Mouse (Mus musculus): ENCODE measurements around the gene Igfbp6.
A peak's percentile ranks its signal among the peaks of the same experiment; 100 is the strongest.

Igfbp6 gene

GRCm38 (mm10) chr15:102108651-102109525 is 35.3 kb upstream of the Igfbp6 start:
- peak; percentile 77 for DNase-seq

DNA sequence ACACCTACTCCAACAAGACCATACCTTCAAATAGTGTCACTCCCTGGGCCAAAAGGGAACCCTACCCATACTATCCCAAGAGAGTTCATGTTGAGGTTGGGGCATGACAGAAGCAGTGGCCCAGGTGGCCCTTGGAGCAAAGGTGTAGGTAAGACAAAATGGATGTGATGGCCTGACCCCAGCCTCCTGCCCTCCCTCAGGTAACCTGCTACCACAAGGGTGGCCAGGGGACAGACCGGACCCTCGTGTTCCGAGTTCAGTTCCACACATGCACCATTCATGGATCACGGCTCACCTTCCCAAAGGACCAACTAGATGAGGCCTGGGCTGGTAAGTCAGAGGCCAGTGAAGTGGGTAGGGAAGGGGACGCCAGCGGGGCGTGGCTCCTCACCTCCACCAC is 33.9 kb upstream of the Igfbp6 start:
- no peak for DNase-seq

- DNase-seq: no peak
Measured at GRCm38 (mm10) chr15:102110701-102111494, 33.3 kb upstream of the Igfbp6 start.

DNA sequence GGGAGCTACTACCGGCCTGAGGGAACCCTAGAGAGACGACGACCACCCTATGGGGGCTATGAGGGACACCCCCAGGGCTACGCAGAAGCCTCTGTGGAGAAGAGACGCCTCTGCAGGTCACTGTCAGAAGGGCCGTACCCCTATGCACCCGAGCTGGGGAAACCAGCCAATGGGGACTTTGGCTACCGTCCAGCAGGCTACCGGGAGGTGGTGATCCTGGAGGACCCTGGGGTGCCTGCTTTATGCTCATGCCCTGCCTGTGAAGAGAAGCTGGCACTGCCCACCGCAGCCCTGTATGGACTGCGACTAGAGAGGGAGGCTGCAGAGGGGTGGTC is 32.7 kb upstream of the Igfbp6 start:
- DNase-seq: no peak

DNA sequence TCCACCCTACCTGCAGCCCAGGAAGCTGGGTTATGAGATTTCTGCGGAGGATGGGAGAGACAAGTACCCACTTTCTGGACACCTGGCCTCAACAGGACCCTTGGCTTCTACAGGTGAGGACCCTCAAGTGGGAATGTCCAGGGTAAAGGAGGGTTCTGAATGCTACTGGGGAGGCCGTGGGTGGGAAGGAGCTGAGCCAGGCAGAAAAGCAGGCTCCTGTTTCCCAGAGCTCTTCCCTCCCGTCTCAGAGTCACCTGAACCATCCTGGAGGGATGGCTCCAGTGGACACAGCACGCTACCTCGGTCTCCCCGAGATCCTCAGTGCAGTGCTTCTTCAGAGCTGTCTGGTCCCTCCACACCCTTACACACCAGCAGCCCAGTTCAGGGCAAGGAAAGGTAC is 32.0 kb upstream of the Igfbp6 start:
- no peak for DNase-seq

- no peak for DNase-seq
Measured at GRCm38 (mm10) chr15:102112827-102113226, 31.3 kb upstream of the Igfbp6 start.

- DNase-seq: no peak
Measured at GRCm38 (mm10) chr15:102113674-102114073, 30.5 kb upstream of the Igfbp6 start.

DNA sequence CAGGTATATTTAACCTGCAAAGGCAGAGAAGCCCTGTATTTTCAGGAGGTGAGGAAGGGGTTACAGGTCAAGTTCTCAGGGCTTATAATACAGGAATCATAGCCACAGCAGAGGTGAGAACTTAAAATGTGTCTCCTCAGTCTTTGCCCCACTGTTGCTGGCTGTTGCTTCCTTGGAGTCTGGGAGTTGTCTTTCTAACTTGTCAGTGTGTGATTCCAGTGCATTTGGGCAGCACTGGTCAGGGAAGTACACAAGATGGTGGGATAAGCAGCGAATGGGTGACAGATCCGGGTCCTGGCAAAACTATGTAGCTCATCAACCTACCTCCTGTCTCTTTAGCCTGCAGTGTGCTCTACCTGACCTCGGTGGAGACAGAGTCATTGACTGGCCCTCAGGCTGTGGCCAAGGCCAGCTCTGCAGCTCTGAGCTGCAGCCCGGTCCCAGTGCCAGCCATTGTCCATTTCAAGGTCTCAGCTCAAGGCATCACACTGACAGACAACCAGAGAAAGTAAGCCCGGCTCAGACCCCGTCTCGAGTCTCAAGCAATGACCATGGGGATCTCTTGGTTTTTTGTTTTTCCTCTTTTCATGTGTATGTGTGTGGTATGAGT is 29.4 kb upstream of the Igfbp6 start:
- DNase-seq: no peak

DNA sequence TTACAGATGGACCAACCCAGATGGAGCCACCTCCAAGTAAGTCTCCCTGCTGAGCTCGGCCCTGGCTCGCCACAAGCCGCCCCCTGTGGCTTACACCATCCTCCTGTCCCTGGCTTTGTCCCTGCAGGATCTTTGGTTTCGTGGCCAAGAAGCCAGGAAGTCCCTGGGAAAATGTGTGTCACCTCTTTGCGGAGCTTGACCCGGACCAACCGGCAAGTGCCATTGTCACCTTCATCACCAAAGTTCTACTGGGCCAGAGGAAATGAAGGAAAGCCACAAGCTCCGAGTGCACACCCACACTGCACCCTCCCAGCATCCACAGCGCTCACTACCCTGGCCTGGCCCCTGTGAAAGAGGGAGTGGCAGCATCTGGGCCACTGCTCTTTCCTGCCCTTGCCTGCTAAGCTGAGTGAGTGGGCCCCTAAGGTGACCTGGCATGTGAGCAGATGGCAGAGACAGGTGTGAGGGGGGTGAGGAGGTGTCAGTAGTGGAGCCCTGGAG is 28.4 kb upstream of the Igfbp6 start:
- DNase-seq: no peak

DNA sequence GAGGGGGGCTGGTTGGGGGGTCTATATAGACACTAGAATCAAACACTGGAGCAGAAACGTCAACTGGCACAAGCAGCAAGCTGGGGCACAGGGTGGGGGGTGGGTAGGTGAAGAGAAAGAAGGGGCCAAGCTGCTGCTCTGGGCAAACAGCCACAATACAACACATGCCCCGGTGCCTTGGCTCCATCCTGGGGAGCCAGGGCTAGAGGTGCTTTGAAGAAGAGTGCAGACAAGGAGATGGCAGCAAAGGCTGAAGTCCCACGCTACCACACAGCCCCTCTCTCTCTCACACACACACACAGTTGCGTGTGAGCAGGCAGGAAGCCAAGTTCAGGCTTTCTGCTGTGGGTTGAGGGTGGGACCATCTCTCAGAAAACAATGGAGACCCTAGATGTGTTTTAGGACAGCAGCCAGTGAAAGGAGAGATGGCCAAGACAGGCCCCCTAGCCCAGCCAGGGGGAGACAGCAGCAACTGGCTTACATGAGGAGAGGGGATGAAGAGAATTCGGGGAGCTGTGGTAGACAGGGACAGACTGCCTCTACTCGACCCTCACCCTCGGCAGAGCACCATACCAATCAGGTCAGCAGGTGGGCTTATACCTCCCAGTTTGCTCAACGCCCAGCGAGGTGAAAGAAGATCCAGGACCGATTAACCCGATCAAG is 27.3 kb upstream of the Igfbp6 start:
- no peak for DNase-seq

DNA sequence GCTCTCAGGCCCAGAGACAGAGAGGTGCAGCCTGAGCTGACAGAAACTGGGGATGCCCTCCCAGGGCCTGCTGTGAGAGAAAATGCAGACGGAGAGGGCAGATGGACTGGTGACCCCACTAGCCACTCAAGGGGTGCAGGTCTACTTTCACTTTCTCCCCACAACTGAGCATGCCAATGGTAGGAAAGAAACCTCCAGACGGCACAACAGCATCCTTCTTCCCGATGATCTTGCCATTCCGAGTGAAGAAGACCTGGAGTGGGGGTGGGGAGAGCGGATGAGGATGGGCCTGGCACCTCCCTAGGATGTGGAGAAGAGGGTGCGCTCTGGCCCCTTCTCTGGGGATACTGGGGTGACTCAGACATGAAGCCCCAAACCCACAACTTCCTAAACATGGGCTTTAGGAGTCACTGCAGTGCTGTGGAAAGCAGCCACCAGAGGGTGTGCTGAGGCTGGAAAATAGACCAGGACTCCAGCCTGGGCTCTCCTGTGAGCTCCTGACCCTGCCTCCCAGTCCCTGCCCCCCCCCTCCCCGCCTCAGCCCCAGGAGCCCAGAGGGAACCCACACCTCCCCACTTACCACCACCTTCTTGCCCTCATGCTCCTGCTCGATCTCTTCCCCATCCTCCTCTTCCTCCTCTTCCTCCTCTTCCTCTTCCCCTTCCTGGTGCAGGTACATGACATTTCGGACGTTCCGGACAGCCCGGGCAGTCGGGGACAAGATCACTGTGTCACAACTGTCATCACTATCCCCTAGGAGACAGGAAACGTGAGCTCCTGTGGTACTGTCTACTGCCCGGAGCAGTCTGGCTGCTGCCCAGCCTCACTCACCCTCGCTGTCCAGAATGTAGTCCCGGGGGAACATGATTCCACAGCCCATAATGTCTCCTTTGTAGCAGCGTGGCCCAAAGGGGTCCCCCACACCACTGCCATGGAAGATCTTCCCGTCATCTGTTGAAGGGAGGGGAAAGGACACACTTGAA is 26.4 kb upstream of the Igfbp6 start:
- no peak for DNase-seq

- no peak for DNase-seq
Measured at GRCm38 (mm10) chr15:102118591-102118990, 25.6 kb upstream of the Igfbp6 start.

GRCm38 (mm10) chr15:102119121-102119830 is 24.9 kb upstream of the Igfbp6 start:
- DNase-seq: no peak

DNA sequence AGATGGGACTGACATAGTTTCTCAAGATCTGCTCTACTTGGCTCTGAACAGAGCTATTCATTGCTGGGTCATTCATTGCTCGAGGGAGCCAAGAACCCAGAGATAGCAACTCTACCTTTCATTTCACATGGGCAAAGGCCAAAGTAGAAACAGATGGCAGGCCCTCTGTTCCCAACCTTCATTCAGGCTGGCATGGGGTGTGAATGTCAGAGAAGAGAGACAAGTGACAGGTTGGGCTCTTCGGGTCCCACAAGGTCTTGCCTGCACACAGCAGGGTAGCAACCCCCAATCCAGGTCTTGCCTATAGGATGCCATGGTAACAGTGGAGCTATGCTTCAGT is 24.4 kb upstream of the Igfbp6 start:
- no peak for DNase-seq

DNA sequence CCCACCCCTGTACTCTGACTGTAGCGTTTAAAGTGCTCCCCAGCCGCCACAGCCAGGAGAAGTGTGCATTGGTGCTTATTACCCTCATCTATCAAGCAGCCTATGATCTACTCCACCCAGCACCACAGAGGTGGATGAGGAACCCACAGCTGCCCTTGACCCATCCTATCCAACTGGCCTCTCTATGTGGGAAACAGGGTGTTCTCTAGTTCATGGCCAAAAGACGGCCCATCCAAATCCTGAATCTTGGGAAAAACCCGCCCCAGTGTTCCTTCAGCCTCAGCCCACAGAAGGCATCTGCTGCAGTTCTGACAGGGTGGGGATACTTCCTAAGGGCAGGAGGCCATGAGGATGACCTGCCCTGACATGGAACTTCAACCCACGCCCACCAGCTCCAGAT is 23.6 kb upstream of the Igfbp6 start:
- no peak for DNase-seq

DNA sequence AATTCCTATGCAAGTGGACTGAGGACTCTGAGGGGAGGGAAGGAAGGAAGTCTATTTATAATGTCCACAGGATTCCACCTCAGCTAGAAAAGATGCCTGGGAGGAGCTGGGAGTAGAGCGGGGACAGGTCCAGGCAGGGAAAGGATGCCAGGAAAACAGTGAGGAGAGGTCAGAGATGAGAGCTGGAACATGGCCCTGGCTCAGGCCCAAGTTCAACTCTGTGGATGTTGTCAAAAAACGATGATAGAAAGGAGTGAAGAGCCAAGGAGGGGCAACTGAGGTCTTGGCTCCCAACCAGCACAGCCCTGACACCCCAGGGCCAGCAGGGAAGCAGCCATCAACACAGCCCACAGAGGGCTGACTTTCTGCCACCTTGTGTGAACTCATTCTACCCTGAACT is 17.9 kb upstream of the Igfbp6 start:
- peak in 1 of 2 experiments; percentile 46 for DNase-seq

GRCm38 (mm10) chr15:102133314-102133713 is 10.8 kb upstream of the Igfbp6 start:
- DNase-seq: no peak

DNA sequence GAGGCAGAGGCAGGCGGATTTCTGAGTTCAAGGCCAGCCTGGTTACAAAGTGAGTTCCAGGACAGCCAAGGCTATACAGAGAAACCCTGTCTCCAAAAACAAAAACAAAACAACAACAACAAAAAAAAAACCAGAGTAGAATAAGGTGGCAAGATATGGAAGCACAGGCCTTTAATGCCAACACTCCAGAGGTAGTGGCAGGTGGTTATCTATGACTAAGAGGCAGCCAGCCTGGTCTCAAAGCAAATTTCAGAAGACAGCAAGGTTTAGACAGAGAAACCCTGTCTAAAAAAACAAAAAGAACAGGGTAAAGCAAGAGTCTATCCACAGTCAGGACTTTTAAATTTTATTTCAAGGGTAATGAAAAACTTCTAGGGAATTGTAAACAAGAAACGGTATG is 9.5 kb upstream of the Igfbp6 start:
- no peak for DNase-seq

- no peak for DNase-seq
Measured at GRCm38 (mm10) chr15:102135522-102136128, 8.5 kb upstream of the Igfbp6 start.

DNA sequence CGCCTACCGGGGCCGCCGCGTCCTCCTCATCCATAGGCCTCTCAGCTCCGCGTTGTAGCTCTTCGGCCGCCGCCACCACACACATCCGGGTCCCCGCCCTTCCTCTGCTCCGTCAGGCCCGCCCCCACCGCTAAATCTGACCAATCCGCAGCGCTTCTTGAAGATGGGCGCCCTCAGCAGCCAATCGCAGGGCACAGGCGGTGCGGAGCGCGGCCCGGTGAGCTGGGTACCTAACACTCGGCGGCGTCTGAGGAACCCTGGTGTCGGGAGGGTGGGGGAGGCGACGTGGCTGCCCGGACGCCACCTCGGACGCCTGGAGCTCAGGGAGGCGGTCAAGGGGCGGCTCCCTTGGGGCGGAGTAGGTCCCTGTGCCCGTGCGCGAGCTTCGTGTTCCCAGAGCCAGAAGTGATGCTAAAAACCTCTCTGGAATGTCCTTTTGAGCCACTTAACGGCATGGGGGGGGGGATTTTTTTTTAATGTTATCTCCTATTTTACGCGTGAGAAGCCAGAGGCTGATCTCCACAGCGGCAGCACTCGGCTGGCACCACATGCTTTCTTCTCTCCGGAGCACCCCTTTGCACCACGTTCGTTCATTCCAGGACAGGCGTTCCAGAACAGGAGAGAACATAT is 7.9 kb upstream of the Igfbp6 start, which contains the start of gene Spryd3:
Spryd3 (minus strand) TSS at position 106 of the 630 bp plus-strand sequence.
- peak; percentile 97 for DNase-seq

Data from lung, adult 18-20 months (tissue).